Mouse (Mus musculus) mature B cell (primary cell): ENCODE data around the gene Gm21921.
"Not testable (repeated sequence)": the region's sequence is repeated elsewhere in the genome, so short reads cannot be mapped to it uniquely, and the experiment has no call there.

Source experiments
- in situ Hi-C: fragments of 300-500 bp; cut with MboI; formaldehyde crosslinking; loops from 2 replicates; pipeline ENCODE4 v1.14.3; 2019

The Gm21921 gene

GRCm38 (mm10) chrY:24796143-24796542 is at the start of gene Gm21921:
Gene Gm21921, minus strand, starts transcription at chrY:24796243.
- in situ Hi-C loops: not testable (repeated sequence)
